In the genomic region with DNA sequence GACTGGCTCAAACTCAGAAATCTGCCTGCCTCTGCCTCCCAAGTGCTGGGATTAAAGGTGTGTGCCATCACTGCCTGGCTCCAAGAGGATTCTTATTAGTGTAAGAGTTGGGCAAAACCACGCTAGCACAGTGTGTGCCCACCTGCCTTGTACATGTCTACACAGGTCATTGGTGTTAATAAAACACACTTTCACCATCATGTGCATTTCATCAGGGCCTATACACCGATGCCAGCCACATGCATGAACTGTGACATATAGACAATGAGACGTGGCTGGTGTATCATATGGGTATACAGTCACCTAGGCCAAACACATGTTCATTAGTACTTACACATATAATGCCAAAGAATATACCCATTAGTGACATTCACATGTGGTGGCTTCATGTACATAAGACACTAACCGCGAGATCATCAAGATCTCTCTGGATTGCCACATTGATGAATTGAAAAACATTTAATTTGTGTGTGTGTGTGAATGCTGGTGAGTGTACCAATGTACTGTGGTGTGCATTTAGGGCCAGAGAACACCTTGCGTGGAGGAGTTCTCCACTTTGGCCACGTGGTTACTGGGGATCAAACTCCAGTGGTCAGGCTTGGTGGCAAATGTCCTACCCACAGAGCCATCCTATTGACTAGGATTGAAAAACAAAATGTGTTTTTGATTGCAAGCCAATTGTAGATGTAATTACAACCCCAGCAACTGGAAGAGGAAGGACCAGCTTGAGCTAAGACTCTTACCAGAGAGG, we compare ENCODE assay signal across 18 mouse cellular contexts. TPM values are rescaled to one million over a fixed set of nuclear protein-coding genes. Genes with fewer than 3 reads are reported as not detected.
DNase-seq lines count a peak whose midpoint lies in the region; ATAC-seq and TF ChIP-seq lines count a peak whose summit lies in the region.
"Had no signal": no experiment of that assay in that cellular context is flagged by ENCODE, and none has a peak within 500 bp of the region (broad histone marks: within the 10 kb centered on the region; RNA-seq: fewer than 3 reads in every experiment).

No protein-coding gene starts in this region.

- DNase-seq in c-Kit-positive CD71-positive TER-119-negative erythroid progenitor cells, embryonic 14.5 days (ENCODE audit: low read depth), result peak; percentile 70
- peak; percentile 56 for DNase-seq in thymus, postnatal 4 days
- DNase-seq in layer of hippocampus, adult 2 months (ENCODE audit: low spot score in 2 of 2), result no peak
- DNase-seq in hindbrain, postnatal 0 days (ENCODE audit: low spot score), result no peak
- DNase-seq in urinary bladder, postnatal 36 days (ENCODE audit: low spot score in 2 of 2), result no peak
- DNase-seq: cerebellum, postnatal 14 days; gastrocnemius, postnatal 10 days; right cerebral cortex, adult 18-20 months had no signal

- H3K27me3 ChIP-seq in megakaryocyte, embryonic 14.5 days (replicated peaks), result peaks cover 19% of the 10 kb centered on the region
- H3K27me3 ChIP-seq in hindbrain, postnatal 0 days (ENCODE audit: insufficient read depth, low read length), result no peaks in the 10 kb centered on the region

- peaks cover 47% of the 10 kb centered on the region for H3K36me3 ChIP-seq in megakaryocyte, embryonic 14.5 days (replicated peaks; ENCODE audit: low read length)
- H3K36me3 ChIP-seq in hindbrain, postnatal 0 days (ENCODE audit: insufficient read depth, low read length), result no peaks in the 10 kb centered on the region
- H3K36me3 ChIP-seq: embryonic facial prominence, embryonic 13.5 days; heart, embryonic 13.5 days; limb, embryonic 13.5 days; stomach, embryonic 15.5 days had no signal

- peaks cover 75% of the 10 kb centered on the region for H3K4me1 ChIP-seq in megakaryocyte, embryonic 14.5 days
- H3K4me1 ChIP-seq in hindbrain, postnatal 0 days (ENCODE audit: insufficient read depth, low read length), result peaks cover 3% of the 10 kb centered on the region; the same call in 1 of the 2 replicates

- H3K27ac ChIP-seq in layer of hippocampus, adult 2 months, result no peak overlapping the region
- H3K27ac ChIP-seq in hindbrain, postnatal 0 days, result no peak overlapping the region
- H3K27ac ChIP-seq: embryonic facial prominence, embryonic 13.5 days; hindbrain, embryonic 14.5 days; kidney, postnatal 0 days; limb, embryonic 13.5 days; stomach, embryonic 15.5 days had no signal

- no peaks in the 10 kb centered on the region for H3K9me3 ChIP-seq in megakaryocyte, embryonic 14.5 days
- no peaks in the 10 kb centered on the region for H3K9me3 ChIP-seq in hindbrain, postnatal 0 days (ENCODE audit: low read length)
- H3K9me3 ChIP-seq: embryonic facial prominence, embryonic 13.5 days; heart, embryonic 13.5 days; limb, embryonic 13.5 days; stomach, embryonic 15.5 days had no signal

- no peak overlapping the region for H3K4me2 ChIP-seq in hindbrain, postnatal 0 days (ENCODE audit: low read depth, low read length)
- H3K4me2 ChIP-seq: embryonic facial prominence, embryonic 13.5 days; hindbrain, embryonic 14.5 days; limb, embryonic 13.5 days; stomach, embryonic 15.5 days had no signal

- H3K9ac ChIP-seq in hindbrain, postnatal 0 days (replicated peaks; ENCODE audit: low read length), result no peak overlapping the region
- H3K9ac ChIP-seq: embryonic facial prominence, embryonic 13.5 days; heart, embryonic 13.5 days; hindbrain, embryonic 14.5 days; limb, embryonic 13.5 days; stomach, embryonic 15.5 days had no signal

- peak overlapping the region; percentile 92 for H3K4me3 ChIP-seq in megakaryocyte, embryonic 14.5 days (replicated peaks)
- no peak overlapping the region for H3K4me3 ChIP-seq in layer of hippocampus, adult 2 months
- no peak overlapping the region for H3K4me3 ChIP-seq in hindbrain, postnatal 0 days (ENCODE audit: low read length)
- H3K4me3 ChIP-seq: embryonic facial prominence, embryonic 13.5 days; limb, embryonic 13.5 days had no signal

- 78% methylated on average over 7 of the region's 7 CpGs for WGBS in hindbrain, postnatal 0 days

- ATAC-seq in megakaryocyte, adult 5-6 weeks (ENCODE audit: poor library complexity, severe bottlenecking), result no peak
- ATAC-seq in megakaryocyte progenitor cell, adult 5-6 weeks (replicated peaks; ENCODE audit: poor library complexity), result peak; percentile 5
- ATAC-seq in hindbrain, postnatal 0 days, result no peak
- ATAC-seq: forebrain, embryonic 14.5 days had no signal

- TF ChIP-seq CTCF in layer of hippocampus, adult 2 months (conservative IDR thresholded peaks at IDR 0.05), result no peak
- TF ChIP-seq CTCF in hindbrain, postnatal 0 days (IDR thresholded peaks at IDR 0.05; ENCODE audit: low read depth), result no peak

RNA-seq across cellular contexts. Expression of a gene that starts 2.0 kb away (rescaled TPM):
- polyA plus RNA-seq in megakaryocyte, embryonic 14.5 days (2012; ENCODE audit: insufficient read depth, low replicate concordance), result 12.9 and 13.9 TPM in 2 replicates
- total RNA-seq in megakaryocyte, adult 5-6 weeks (2015), result 5.4 and 8.0 TPM in 2 replicates
- 6.1 and 8.6 TPM in 2 replicates for total RNA-seq in megakaryocyte, adult 5-6 weeks (2017)
- 34.1 and 38.5 TPM in 2 replicates for total RNA-seq in megakaryocyte progenitor cell, adult 5-6 weeks (2015)
- 47.0 and 66.4 TPM in 2 replicates for total RNA-seq in megakaryocyte progenitor cell, adult 5-6 weeks (2017)
- total RNA-seq in layer of hippocampus, adult 2 months (2021), result 100 to 1,000 TPM; 155 to 175 TPM
- 103 and 137 TPM in 2 replicates for total RNA-seq in hindbrain, postnatal 0 days (2014; rRNA removed)
- polyA plus RNA-seq in hindbrain, postnatal 0 days (2015; fragmentation: Nextera tagmentation; extraction: Ambion mirVana), result 33.2 and 35.6 TPM in 2 replicates

RNA-seq across cellular contexts. Expression of a gene that starts 21.0 kb away (rescaled TPM):
- 5.6 and 15.5 TPM in 2 replicates for polyA plus RNA-seq in megakaryocyte, embryonic 14.5 days (2012; ENCODE audit: insufficient read depth, low replicate concordance)
- total RNA-seq in megakaryocyte, adult 5-6 weeks (2015), result 200 and 205 TPM in 2 replicates
- total RNA-seq in megakaryocyte, adult 5-6 weeks (2017), result 58.9 and 59.0 TPM in 2 replicates
- 147 and 161 TPM in 2 replicates for total RNA-seq in megakaryocyte progenitor cell, adult 5-6 weeks (2015)
- 52.8 and 63.7 TPM in 2 replicates for total RNA-seq in megakaryocyte progenitor cell, adult 5-6 weeks (2017)
- total RNA-seq in layer of hippocampus, adult 2 months (2021), result 10 to 100 TPM; 72.1 to 72.8 TPM
- total RNA-seq in hindbrain, postnatal 0 days (2014; rRNA removed), result 60.7 and 63.5 TPM in 2 replicates
- polyA plus RNA-seq in hindbrain, postnatal 0 days (2015; fragmentation: Nextera tagmentation; extraction: Ambion mirVana), result 125 and 135 TPM in 2 replicates

RNA-seq across cellular contexts. Expression of a gene that starts 35.0 kb away (rescaled TPM):
- polyA plus RNA-seq in megakaryocyte, embryonic 14.5 days (2012; ENCODE audit: insufficient read depth, low replicate concordance), result 30.8 and 297 TPM in 2 replicates
- 284 and 331 TPM in 2 replicates for total RNA-seq in megakaryocyte, adult 5-6 weeks (2015)
- total RNA-seq in megakaryocyte, adult 5-6 weeks (2017), result 235 and 273 TPM in 2 replicates
- total RNA-seq in megakaryocyte progenitor cell, adult 5-6 weeks (2015), result 13,257 and 15,415 TPM in 2 replicates
- 8,081 and 8,928 TPM in 2 replicates for total RNA-seq in megakaryocyte progenitor cell, adult 5-6 weeks (2017)
- total RNA-seq in layer of hippocampus, adult 2 months (2021), result not detected
- total RNA-seq in hindbrain, postnatal 0 days (2014; rRNA removed), result 0.37 TPM in 1 of 2 replicates, not detected in the other
- 0.10 and 0.55 TPM in 2 replicates for polyA plus RNA-seq in hindbrain, postnatal 0 days (2015; fragmentation: Nextera tagmentation; extraction: Ambion mirVana)

Comparison
In these comparisons a context has a peak if more than half of its experiments do, and no peak if none do; other contexts are left out.
1. DNase-seq: peak in c-Kit-positive CD71-positive TER-119-negative erythroid progenitor cells, embryonic 14.5 days (single experiment) and thymus, postnatal 4 days (single experiment); none in layer of hippocampus, adult 2 months (0 of 2), hindbrain, postnatal 0 days (single experiment) and urinary bladder, postnatal 36 days (0 of 2).
2. RNA of a gene that starts 35.0 kb away (total RNA-seq): 8,081 to 15,415 TPM in megakaryocyte progenitor cell, adult 5-6 weeks and 235 to 331 TPM in megakaryocyte, adult 5-6 weeks; 0.37 TPM in hindbrain, postnatal 0 days and not detected in layer of hippocampus, adult 2 months; every median in the first group is over 100 times any median in the second.